ENCODE assay signal across 29 mouse cellular contexts in genomic region chr16:79312702-79313101, GRCm38 (mm10).
DNase-seq lines count a peak whose midpoint lies in the region; ATAC-seq and TF ChIP-seq lines count a peak whose summit lies in the region.
"Had no signal": no experiment of that assay in that cellular context is flagged by ENCODE, and none has a peak within 500 bp of the region (broad histone marks: within the 10 kb centered on the region; RNA-seq: fewer than 3 reads in every experiment).

No protein-coding gene starts in this region.

- no peak overlapping the region for H3K4me2 ChIP-seq in forebrain, embryonic 13.5 days
- no peak overlapping the region for H3K4me2 ChIP-seq in forebrain, embryonic 12.5 days
- H3K4me2 ChIP-seq in forebrain, embryonic 16.5 days (ENCODE audit: low read length) = no peak overlapping the region
- H3K4me2 ChIP-seq: embryonic facial prominence, embryonic 13.5 days; heart, embryonic 12.5 days; heart, embryonic 15.5 days; hindbrain, embryonic 14.5 days had no signal

- H3K4me1 ChIP-seq in forebrain, embryonic 13.5 days = no peaks in the 10 kb centered on the region
- H3K4me1 ChIP-seq in forebrain, embryonic 12.5 days = no peaks in the 10 kb centered on the region
- H3K4me1 ChIP-seq in forebrain, embryonic 16.5 days (replicated peaks; ENCODE audit: control insufficient read depth, insufficient read depth, low read length) = no peaks in the 10 kb centered on the region
- H3K4me1 ChIP-seq: embryonic facial prominence, embryonic 10.5 days; embryonic facial prominence, embryonic 13.5 days; heart, embryonic 12.5 days; heart, embryonic 15.5 days had no signal

- H3K27ac ChIP-seq in forebrain, embryonic 13.5 days = no peak overlapping the region
- H3K27ac ChIP-seq in forebrain, embryonic 12.5 days = no peak overlapping the region
- peak overlapping the region; percentile 43; the same call in 1 of the 2 replicates for H3K27ac ChIP-seq in layer of hippocampus, adult 2 months
- H3K27ac ChIP-seq in forebrain, embryonic 16.5 days (ENCODE audit: low read length) = no peak overlapping the region
- H3K27ac ChIP-seq: embryonic facial prominence, embryonic 10.5 days; embryonic facial prominence, embryonic 13.5 days; gastrocnemius, adult 2 months; heart, embryonic 15.5 days; hindbrain, embryonic 14.5 days; hindbrain, postnatal 0 days had no signal

- peak; percentile 70; the same call in 1 of the 2 replicates for ATAC-seq in forebrain, embryonic 13.5 days
- no peak for ATAC-seq in forebrain, embryonic 12.5 days (ENCODE audit: low FRiP score)
- ATAC-seq in forebrain, embryonic 16.5 days = peak; percentile 72
- ATAC-seq: activated CD4-positive, CD25-positive, alpha-beta regulatory T cell, adult 4 months; hindbrain, postnatal 0 days; inflammation-experienced regulatory T-cells, adult 6 months; intestine, embryonic 16.5 days had no signal

- H3K27me3 ChIP-seq in forebrain, embryonic 13.5 days = no peaks in the 10 kb centered on the region
- no peaks in the 10 kb centered on the region for H3K27me3 ChIP-seq in forebrain, embryonic 12.5 days
- no peaks in the 10 kb centered on the region for H3K27me3 ChIP-seq in forebrain, embryonic 16.5 days (replicated peaks; ENCODE audit: control insufficient read depth, insufficient read depth, low read length)
- H3K27me3 ChIP-seq: embryonic facial prominence, embryonic 13.5 days; heart, embryonic 12.5 days; heart, embryonic 15.5 days had no signal

- no peak overlapping the region for H3K9ac ChIP-seq in forebrain, embryonic 13.5 days
- no peak overlapping the region for H3K9ac ChIP-seq in forebrain, embryonic 12.5 days
- H3K9ac ChIP-seq in forebrain, embryonic 16.5 days (replicated peaks; ENCODE audit: low read depth, low read length) = no peak overlapping the region
- H3K9ac ChIP-seq: embryonic facial prominence, embryonic 13.5 days; heart, embryonic 12.5 days; heart, embryonic 15.5 days; hindbrain, embryonic 14.5 days had no signal

- H3K4me3 ChIP-seq in forebrain, embryonic 13.5 days = no peak overlapping the region
- H3K4me3 ChIP-seq in forebrain, embryonic 12.5 days (replicated peaks) = no peak overlapping the region
- no peak overlapping the region for H3K4me3 ChIP-seq in layer of hippocampus, adult 2 months
- no peak overlapping the region for H3K4me3 ChIP-seq in forebrain, embryonic 16.5 days (replicated peaks; ENCODE audit: low read length)
- H3K4me3 ChIP-seq: embryonic facial prominence, embryonic 10.5 days; embryonic facial prominence, embryonic 13.5 days; erythroblast, embryonic 14.5 days; gastrocnemius, adult 2 months; heart, embryonic 12.5 days; heart, embryonic 15.5 days had no signal

- no peaks in the 10 kb centered on the region for H3K9me3 ChIP-seq in forebrain, embryonic 13.5 days (replicated peaks)
- no peaks in the 10 kb centered on the region for H3K9me3 ChIP-seq in forebrain, embryonic 12.5 days
- no peaks in the 10 kb centered on the region for H3K9me3 ChIP-seq in forebrain, embryonic 16.5 days (ENCODE audit: control insufficient read depth, low read length)
- H3K9me3 ChIP-seq: embryonic facial prominence, embryonic 10.5 days; embryonic facial prominence, embryonic 13.5 days; heart, embryonic 12.5 days; heart, embryonic 15.5 days had no signal

- 63% methylated on average over 2 of the region's 2 CpGs for WGBS in forebrain, embryonic 13.5 days
- WGBS in forebrain, embryonic 12.5 days = 66% methylated on average over 2 of the region's 2 CpGs
- 44% methylated on average over 2 of the region's 2 CpGs for WGBS in forebrain, embryonic 16.5 days

- no peak for TF ChIP-seq CTCF in layer of hippocampus, adult 2 months (conservative IDR thresholded peaks at IDR 0.05)

- peak in 1 of 2 experiments; percentile 2 for DNase-seq in layer of hippocampus, adult 2 months (ENCODE audit: low spot score in 2 of 2)
- DNase-seq in layer of hippocampus, adult 11-12 months (ENCODE audit: low spot score) = no peak
- DNase-seq in lung, postnatal 14 days = no peak
- no peak for DNase-seq in cerebellum, postnatal 36 days
- DNase-seq: adrenal gland, adult 8-10 months; adrenal gland, postnatal 25 days; cerebellum, adult 11 months; cerebellum, adult 2 months; cerebellum, adult 9-11 months; cerebellum, postnatal 25 days; embryo, embryonic 11 days; gastrocnemius, adult 2 months; gastrocnemius, postnatal 14 days; heart, adult 11 months; heart, postnatal 14 days; heart, postnatal 4 days had no signal

- H3K36me3 ChIP-seq in forebrain, embryonic 13.5 days (ENCODE audit: poor library complexity, severe bottlenecking) = no peaks in the 10 kb centered on the region
- H3K36me3 ChIP-seq in forebrain, embryonic 12.5 days (replicated peaks) = no peaks in the 10 kb centered on the region
- H3K36me3 ChIP-seq in forebrain, embryonic 16.5 days (ENCODE audit: control insufficient read depth, insufficient read depth) = no peaks in the 10 kb centered on the region
- H3K36me3 ChIP-seq: embryonic facial prominence, embryonic 10.5 days; embryonic facial prominence, embryonic 13.5 days; heart, embryonic 12.5 days; heart, embryonic 15.5 days had no signal
